8 mouse cellular contexts compared by ENCODE assay signal in genomic region chr15:89210915-89211715, GRCm38 (mm10). TPM values are rescaled to one million over a fixed set of nuclear protein-coding genes. Genes with fewer than 3 reads are reported as not detected.
DNase-seq lines count a peak whose midpoint lies in the region; ATAC-seq and TF ChIP-seq lines count a peak whose summit lies in the region.

Gene Ppp6r2 (plus strand): TSS chr15:89211553.

- H3K27ac ChIP-seq in gastrocnemius, adult 2 months = peak within 1 kb of the TSS; percentile 99
- peak within 1 kb of the TSS; percentile 92 for H3K27ac ChIP-seq in hindbrain, embryonic 16.5 days (ENCODE audit: low read depth, low read length)

- peak within 1 kb of the TSS; percentile 61 for H3K4me2 ChIP-seq in hindbrain, embryonic 16.5 days (ENCODE audit: low read length)

- ATAC-seq in common myeloid progenitor, adult 5-6 weeks (replicated peaks; ENCODE audit: low read depth, poor library complexity, severe bottlenecking) = peak; percentile 61
- peak; percentile 83 for ATAC-seq in hindbrain, embryonic 16.5 days

- H3K9me3 ChIP-seq in hindbrain, embryonic 16.5 days (ENCODE audit: control insufficient read depth, low read length) = no peaks in the 10 kb centered on the region

- DNase-seq in ZHBTc4 (ENCODE audit: low read depth, low spot score) = peak; percentile 87
- peak; percentile 96 for DNase-seq in gastrocnemius, adult 2 months
- DNase-seq in left cerebral cortex, adult 18-20 months (ENCODE audit: low spot score in 2 of 2) = peak; percentile 75 to 77
- peak; percentile 83 to 90 for DNase-seq in lung, postnatal 4 days
- DNase-seq in retina, postnatal 1 day = peak; percentile 91
- DNase-seq in thymus, postnatal 4 days = peak; percentile 93

- H3K9ac ChIP-seq in hindbrain, embryonic 16.5 days (ENCODE audit: low read depth, low read length) = peak within 1 kb of the TSS; percentile 100

- peak; percentile 37 for TF ChIP-seq CTCF in gastrocnemius, adult 2 months (IDR thresholded peaks at IDR 0.05)

- H3K36me3 ChIP-seq in hindbrain, embryonic 16.5 days (ENCODE audit: control insufficient read depth, insufficient read depth, low read length) = peaks cover 7% of the 10 kb centered on the region

- peaks cover 26% of the 10 kb centered on the region for H3K4me1 ChIP-seq in hindbrain, embryonic 16.5 days (ENCODE audit: control insufficient read depth, insufficient read depth, low read depth, low read length)

- 4% methylated on average over 42 of the region's 73 CpGs for WGBS in hindbrain, embryonic 16.5 days

- intact Hi-C loops in gastrocnemius, adult 2 months (cut with DNase I) = loop anchor here (1.0 to 10.0 kb wide), 4 partner anchors 15 to 386 kb away; partner anchors contain the start of genes Dennd6b, Hdac10 and Trabd

- peak within 1 kb of the TSS; percentile 100 for H3K4me3 ChIP-seq in gastrocnemius, adult 2 months
- H3K4me3 ChIP-seq in hindbrain, embryonic 16.5 days (ENCODE audit: low read length) = peak within 1 kb of the TSS; percentile 90

- H3K27me3 ChIP-seq in hindbrain, embryonic 16.5 days (replicated peaks; ENCODE audit: control insufficient read depth, insufficient read depth, low read length) = no peaks in the 10 kb centered on the region

RNA-seq across cellular contexts. Expression of gene Ppp6r2, which starts in this region (rescaled TPM):
- total RNA-seq in common myeloid progenitor, adult 5-6 weeks (2017) = 15.6 and 22.7 TPM in 2 replicates
- 10 to 100 TPM; 90.7 to 94.1 TPM for total RNA-seq in gastrocnemius, adult 2 months (2021)
- 59.4 and 71.5 TPM in 2 replicates for polyA plus RNA-seq in hindbrain, embryonic 16.5 days (2015; fragmentation: Nextera tagmentation; extraction: Ambion mirVana)
- total RNA-seq in left cerebral cortex, adult 18-20 months (2021) = 100 to 1,000 TPM; 155 to 157 TPM

Comparison
In these comparisons a context has a peak if more than half of its experiments do, and no peak if none do; other contexts are left out.
1. Peak in every context shown above with its lines: DNase-seq, ATAC-seq, H3K4me3 ChIP-seq and H3K27ac ChIP-seq.